Mouse (Mus musculus) midbrain, postnatal 0 days (tissue): ENCODE measurements at regions not wholly inside any gene's neighbourhood (a gene's known extent, or its start where the extent isn't known, plus 50 kb on each side); places are given as distances from the start of the nearest gene placed in this dataset.

Experiments used
- ATAC-seq: fragments of 200-750 bp; cut with Nextera tagmentation; 2 replicates; pipeline ENCODE4 v1.8.0; 2017; ENCODE audit warnings: moderate number of reproducible peaks, mild to moderate bottlenecking, moderate TSS enrichment, moderate library complexity; ENCODE audit not compliant: low FRiP score
- DNase-seq: peaks from one replicate; pipeline ENCODE4 v3.0.0-alpha.2; 2015; ENCODE audit warnings: low spot score
- H3K27ac ChIP-seq: fragments of 300-500 bp; sonication (generic); 2 replicates; pipeline ENCODE4 v1.5.1; 2014; ENCODE audit warnings: low read depth, mild to moderate bottlenecking, low read length, mixed read lengths
- H3K27me3 ChIP-seq: fragments of 300-500 bp; sonication (generic); 2 replicates; pipeline ENCODE4 v1.6.1; 2014; ENCODE audit warnings: low read length, control low read depth, mixed read lengths; ENCODE audit not compliant: insufficient read depth
- H3K36me3 ChIP-seq: fragments of 300-500 bp; sonication (generic); 2 replicates; pipeline ENCODE4 v1.6.1; 2014; ENCODE audit warnings: low read length, control low read depth, mixed read lengths; ENCODE audit not compliant: insufficient read depth
- H3K4me1 ChIP-seq: fragments of 300-500 bp; sonication (generic); 2 replicates; pipeline ENCODE4 v1.6.1; 2014; ENCODE audit warnings: mild to moderate bottlenecking, control low read depth, antibody characterized with exemption, low read length, mixed read lengths; ENCODE audit not compliant: insufficient read depth
- H3K4me2 ChIP-seq: fragments of 300-500 bp; sonication (generic); 2 replicates; pipeline ENCODE4 v1.6.1; 2014; ENCODE audit warnings: low read depth, mild to moderate bottlenecking, low read length, mixed read lengths; ENCODE audit not compliant: poor library complexity, severe bottlenecking
- H3K4me3 ChIP-seq: fragments of 300-500 bp; sonication (generic); 2 replicates; pipeline ENCODE4 v1.5.1; 2014; ENCODE audit warnings: low read depth, mild to moderate bottlenecking, low read length, moderate library complexity
- H3K9ac ChIP-seq: fragments of 300-500 bp; sonication (generic); replicated peaks from 2 replicates; pipeline ENCODE4 v1.6.1; 2014; ENCODE audit warnings: mild to moderate bottlenecking, low read length, moderate library complexity, mixed read lengths; ENCODE audit not compliant: poor library complexity, severe bottlenecking
- H3K9me3 ChIP-seq: fragments of 300-500 bp; sonication (generic); 2 replicates; pipeline ENCODE4 v1.6.1; 2016; ENCODE audit warnings: low read length, control low read depth
- CTCF ChIP-seq: IDR thresholded peaks from 2 replicates; pipeline ENCODE4 v1.5.1; 2016; ENCODE audit warnings: antibody characterized with exemption, mild to moderate bottlenecking
- WGBS: fragments of 180-500 bp; shearing (Covaris S2); extraction: QIAGEN DNeasy Blood & Tissue Kit; methylation state at CpG from one replicate; pipeline ENCODE4 v1.1.7; 2014; 5-methylcytosine and 5-hydroxymethylcytosine counted together

- DNase-seq (no peak), ATAC-seq (no peak)
- Histone ChIP-seq H3K27ac (no peak overlapping the region), H3K4me3 (no peak overlapping the region), H3K4me2 (no peak overlapping the region), H3K9ac (no peak overlapping the region), H3K9me3 (no peaks in the 10 kb centered on the region), H3K4me1 (no peaks in the 10 kb centered on the region), H3K27me3 (no peaks in the 10 kb centered on the region), H3K36me3 (no peaks in the 10 kb centered on the region)
- TF ChIP-seq CTCF: no peak
- 87% methylated on average over 5 of the region's 5 CpGs for WGBS
These were observed 255.2 kb upstream of the Cdyl start for GRCm38 (mm10) chr13:35404428-35404827.

GRCm38 (mm10) chr13:35405384-35405783 lies 254.2 kb upstream of the Cdyl start:
- no peaks in the 10 kb centered on the region for H3K27me3 ChIP-seq
- ATAC-seq (no peak), DNase-seq (no peak)
- no peaks in the 10 kb centered on the region for H3K9me3 ChIP-seq
- no peaks in the 10 kb centered on the region for H3K4me1 ChIP-seq
- WGBS: 74% methylated on average over 1 of the region's 1 CpGs
- no peak for TF ChIP-seq CTCF
- H3K27ac ChIP-seq: no peak overlapping the region
- no peaks in the 10 kb centered on the region for H3K36me3 ChIP-seq
- H3K4me2 ChIP-seq: no peak overlapping the region
- H3K9ac ChIP-seq: no peak overlapping the region
- no peak overlapping the region for H3K4me3 ChIP-seq

- 90% methylated on average over 4 of the region's 4 CpGs for WGBS
- no peak overlapping the region for H3K27ac ChIP-seq
- TF ChIP-seq CTCF: no peak
- H3K4me1 ChIP-seq: no peaks in the 10 kb centered on the region
- no peak overlapping the region for H3K9ac ChIP-seq
- DNase-seq (no peak), ATAC-seq (no peak)
- no peaks in the 10 kb centered on the region for H3K27me3 ChIP-seq
- H3K9me3 ChIP-seq: no peaks in the 10 kb centered on the region
- no peaks in the 10 kb centered on the region for H3K36me3 ChIP-seq
- H3K4me3 ChIP-seq: no peak overlapping the region
- no peak overlapping the region for H3K4me2 ChIP-seq
These were observed 242.1 kb upstream of the Cdyl start for GRCm38 (mm10) chr13:35417500-35417899.

- no peak for TF ChIP-seq CTCF
- Histone ChIP-seq H3K4me2 (no peak overlapping the region), H3K9me3 (no peaks in the 10 kb centered on the region), H3K27me3 (no peaks in the 10 kb centered on the region), H3K4me3 (no peak overlapping the region), H3K36me3 (no peaks in the 10 kb centered on the region), H3K9ac (no peak overlapping the region), H3K4me1 (no peaks in the 10 kb centered on the region), H3K27ac (no peak overlapping the region)
- WGBS: 85% methylated on average over 3 of the region's 3 CpGs
- DNase-seq: no peak
- ATAC-seq: no peak
These were observed 239.6 kb upstream of the Cdyl start for GRCm38 (mm10) chr13:35420076-35420475.

- DNase-seq (no peak), ATAC-seq (no peak)
- H3K4me2 ChIP-seq: no peak overlapping the region
- WGBS: 82% methylated on average over 4 of the region's 4 CpGs
- no peak overlapping the region for H3K27ac ChIP-seq
- TF ChIP-seq CTCF: no peak
- no peaks in the 10 kb centered on the region for H3K36me3 ChIP-seq
- H3K27me3 ChIP-seq: no peaks in the 10 kb centered on the region
- no peak overlapping the region for H3K4me3 ChIP-seq
- no peak overlapping the region for H3K9ac ChIP-seq
- no peaks in the 10 kb centered on the region for H3K9me3 ChIP-seq
- H3K4me1 ChIP-seq: no peaks in the 10 kb centered on the region
These were observed 233.6 kb upstream of the Cdyl start for GRCm38 (mm10) chr13:35426061-35426460.

GRCm38 (mm10) chr13:35435173-35435572 lies 224.5 kb upstream of the Cdyl start:
- H3K9ac ChIP-seq: no peak overlapping the region
- H3K27ac ChIP-seq: no peak overlapping the region
- DNase-seq: no peak
- no peak overlapping the region for H3K4me3 ChIP-seq
- ATAC-seq: no peak
- H3K9me3 ChIP-seq: no peaks in the 10 kb centered on the region
- H3K36me3 ChIP-seq: no peaks in the 10 kb centered on the region
- no peak for TF ChIP-seq CTCF
- 73% methylated on average over 7 of the region's 7 CpGs for WGBS
- H3K27me3 ChIP-seq: no peaks in the 10 kb centered on the region
- H3K4me1 ChIP-seq: no peaks in the 10 kb centered on the region
- no peak overlapping the region for H3K4me2 ChIP-seq
